Mouse (Mus musculus) E14TG2a.4 (cell line): ENCODE data around the gene Tcaim.

Experiments used
- CTCF ChIP-seq: conservative IDR thresholded peaks from 2 replicates; pipeline ENCODE4 v1.5.1; 2014; ENCODE audit warnings: low read length
- NANOG ChIP-seq: IDR thresholded peaks from 2 replicates; pipeline ENCODE4 v1.6.1; 2014; ENCODE audit warnings: borderline replicate concordance, low read length, mixed read lengths
- POU5F1 ChIP-seq: IDR thresholded peaks from 2 replicates; pipeline ENCODE4 v1.6.1; 2014; ENCODE audit warnings: low read length, borderline replicate concordance

GRCm38 (mm10) chr9:122812386-122812785 is 7.0 kb downstream of the Tcaim start:
- no peak for TF ChIP-seq CTCF
- TF ChIP-seq NANOG, result no peak
- TF ChIP-seq POU5F1, result no peak
